ENCODE assay signal across 8 mouse cellular contexts in the genomic region with DNA sequence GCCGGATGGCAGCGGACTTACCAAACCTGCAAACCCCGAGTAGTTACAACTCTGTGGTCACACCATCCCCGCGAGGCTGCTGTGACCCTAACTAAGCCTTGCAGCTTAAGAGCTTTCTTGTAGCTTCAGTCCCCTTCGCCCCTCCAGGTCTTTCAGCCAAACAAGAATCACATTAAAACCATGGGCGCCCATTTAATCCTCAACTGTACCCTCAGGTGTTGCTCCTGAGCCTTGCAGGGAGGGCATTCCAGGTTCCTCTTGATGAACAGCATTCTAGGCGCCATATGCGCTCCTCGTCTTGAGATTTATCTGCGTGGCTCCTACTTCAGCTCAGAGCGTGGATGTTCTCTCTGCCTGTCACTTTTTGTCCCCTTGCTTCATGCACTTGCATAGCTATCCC. TPM values are rescaled to one million over a fixed set of nuclear protein-coding genes. Genes with fewer than 3 reads are reported as not detected.
A peak's percentile ranks its signal among the peaks of the same experiment; 100 is the strongest.
DNase-seq lines count a peak whose midpoint lies in the region; ATAC-seq and TF ChIP-seq lines count a peak whose summit lies in the region.

No protein-coding gene starts in this region.

- no peak for TF ChIP-seq EP300 in ES-Bruce4 (IDR thresholded peaks at IDR 0.05; ENCODE audit: insufficient read depth, low read depth, low read length)

- no peaks in the 10 kb centered on the region for H3K9me3 ChIP-seq in heart, embryonic 10.5 days
- no peaks in the 10 kb centered on the region for H3K9me3 ChIP-seq in ES-Bruce4 (replicated peaks; ENCODE audit: control insufficient read depth, insufficient read depth, low read length, poor library complexity, severe bottlenecking)
- H3K9me3 ChIP-seq in forebrain, postnatal 0 days (ENCODE audit: low read length): no peaks in the 10 kb centered on the region
- no peaks in the 10 kb centered on the region for H3K9me3 ChIP-seq in midbrain, embryonic 10.5 days (replicated peaks)

- H3K9ac ChIP-seq in ES-Bruce4 (ENCODE audit: low read depth, poor library complexity, severe bottlenecking): peak overlapping the region; percentile 83
- H3K9ac ChIP-seq in forebrain, postnatal 0 days: peak overlapping the region; percentile 68

- ATAC-seq in forebrain, postnatal 0 days: no peak
- ATAC-seq in CD4-positive, CD25-positive, alpha-beta regulatory T cell, adult 4 months: no peak

- H3K36me3 ChIP-seq in heart, embryonic 10.5 days: peaks cover 21% of the 10 kb centered on the region
- H3K36me3 ChIP-seq in ES-Bruce4 (ENCODE audit: control insufficient read depth, insufficient read depth, low read length, poor library complexity, severe bottlenecking): no peaks in the 10 kb centered on the region
- H3K36me3 ChIP-seq in forebrain, postnatal 0 days (ENCODE audit: insufficient read depth): peaks cover 15% of the 10 kb centered on the region
- peaks cover 34% of the 10 kb centered on the region for H3K36me3 ChIP-seq in midbrain, embryonic 10.5 days

- peak overlapping the region; percentile 70 for H3K4me2 ChIP-seq in forebrain, postnatal 0 days (ENCODE audit: low read depth)

- 10% methylated on average over 12 of the region's 12 CpGs for WGBS in heart, embryonic 10.5 days
- WGBS in forebrain, postnatal 0 days: 5% methylated on average over 12 of the region's 12 CpGs
- WGBS in midbrain, embryonic 10.5 days: 10% methylated on average over 12 of the region's 12 CpGs

- peaks cover 45% of the 10 kb centered on the region for H3K27me3 ChIP-seq in heart, embryonic 10.5 days (ENCODE audit: insufficient read depth, poor library complexity, severe bottlenecking)
- H3K27me3 ChIP-seq in ES-Bruce4 (ENCODE audit: control insufficient read depth, insufficient read depth, low read length, poor library complexity, severe bottlenecking): no peaks in the 10 kb centered on the region
- peaks cover 3% of the 10 kb centered on the region; the same call in 1 of the 2 replicates for H3K27me3 ChIP-seq in forebrain, postnatal 0 days (ENCODE audit: insufficient read depth, low read length)
- peaks cover 39% of the 10 kb centered on the region for H3K27me3 ChIP-seq in midbrain, embryonic 10.5 days (ENCODE audit: low read depth, poor library complexity, severe bottlenecking)

- TF ChIP-seq CTCF in ES-Bruce4 (IDR thresholded peaks at IDR 0.05; ENCODE audit: low read depth, low read length): no peak
- no peak for TF ChIP-seq CTCF in forebrain, postnatal 0 days (IDR thresholded peaks at IDR 0.05; ENCODE audit: low read depth)

- no peak for TF ChIP-seq POLR2A in ES-Bruce4 (IDR thresholded peaks at IDR 0.05; ENCODE audit: insufficient read depth, low read length)

- peak overlapping the region; percentile 33; the same call in 1 of the 2 replicates for H3K27ac ChIP-seq in heart, embryonic 10.5 days
- no peak overlapping the region for H3K27ac ChIP-seq in ES-Bruce4 (ENCODE audit: insufficient read depth, low read length)
- no peak overlapping the region for H3K27ac ChIP-seq in forebrain, postnatal 0 days (ENCODE audit: low read depth, low read length)
- H3K27ac ChIP-seq in midbrain, embryonic 10.5 days (replicated peaks): peak overlapping the region; percentile 84

- peaks cover 9% of the 10 kb centered on the region for H3K4me1 ChIP-seq in heart, embryonic 10.5 days
- H3K4me1 ChIP-seq in ES-Bruce4 (ENCODE audit: control insufficient read depth, insufficient read depth, low read length): peaks cover 7% of the 10 kb centered on the region
- 0 out of 2 replicates have a peak, but pooled peaks cover 5% of the 10 kb centered on the region for H3K4me1 ChIP-seq in forebrain, postnatal 0 days (ENCODE audit: insufficient read depth)
- peaks cover 23% of the 10 kb centered on the region for H3K4me1 ChIP-seq in midbrain, embryonic 10.5 days

- no peak for DNase-seq in heart, embryonic 10.5 days (ENCODE audit: low spot score)
- DNase-seq in heart, adult 18-20 months: no peak
- peak; percentile 39 for DNase-seq in forebrain, postnatal 0 days
- DNase-seq in midbrain, embryonic 10.5 days (ENCODE audit: low spot score): no peak
- no peak for DNase-seq in urinary bladder, postnatal 10 days (ENCODE audit: low spot score)
- DNase-seq in layer of hippocampus, postnatal 14 days (ENCODE audit: low spot score in 2 of 2): no peak

- H3K4me3 ChIP-seq in heart, embryonic 10.5 days: peak overlapping the region; percentile 66
- peak overlapping the region; percentile 86 for H3K4me3 ChIP-seq in ES-Bruce4 (ENCODE audit: low read depth, low read length)
- peak overlapping the region; percentile 62 for H3K4me3 ChIP-seq in forebrain, postnatal 0 days (ENCODE audit: low read depth, low read length)
- H3K4me3 ChIP-seq in midbrain, embryonic 10.5 days: peak overlapping the region; percentile 68

RNA-seq across cellular contexts. Expression of a gene that starts 1.3 kb away (rescaled TPM):
- polyA plus RNA-seq in heart, embryonic 10.5 days (2016; fragmentation: Nextera tagmentation; extraction: Ambion mirVana): 0.15 and 0.48 TPM in 2 replicates
- total RNA-seq in heart, adult 18-20 months (2021): not detected
- polyA plus RNA-seq in ES-Bruce4 (2011; ENCODE audit: insufficient read depth, insufficient read length, low read depth, missing spikeins): 0.85 and 1.7 TPM in 2 replicates
- 2.2 and 2.5 TPM in 2 replicates for total RNA-seq in forebrain, postnatal 0 days (2014; rRNA removed)
- 1.3 and 1.7 TPM in 2 replicates for polyA plus RNA-seq in forebrain, postnatal 0 days (2015; fragmentation: Nextera tagmentation; extraction: Ambion mirVana)
- polyA plus RNA-seq in midbrain, embryonic 10.5 days (2016; fragmentation: Nextera tagmentation; extraction: Ambion mirVana): 0.83 and 2.1 TPM in 2 replicates
- polyA plus RNA-seq in CD4-positive, CD25-positive, alpha-beta regulatory T cell, adult 4 months (2017; shearing (Covaris generic)): 1 to 10 TPM in 1 of 2 experiments, not detected in 1; 1.4 TPM
- 1 to 10 TPM; 1.5 TPM for total RNA-seq in layer of hippocampus, postnatal 14 days (2021)

RNA-seq across cellular contexts. Expression of a gene that starts 15.1 kb away (rescaled TPM):
- 112 and 113 TPM in 2 replicates for polyA plus RNA-seq in heart, embryonic 10.5 days (2016; fragmentation: Nextera tagmentation; extraction: Ambion mirVana)
- 10 to 100 TPM; 68.8 to 70.1 TPM for total RNA-seq in heart, adult 18-20 months (2021)
- polyA plus RNA-seq in ES-Bruce4 (2011; ENCODE audit: insufficient read depth, insufficient read length, low read depth, missing spikeins): 64.6 and 73.1 TPM in 2 replicates
- 71.6 and 73.2 TPM in 2 replicates for total RNA-seq in forebrain, postnatal 0 days (2014; rRNA removed)
- polyA plus RNA-seq in forebrain, postnatal 0 days (2015; fragmentation: Nextera tagmentation; extraction: Ambion mirVana): 94.3 and 97.6 TPM in 2 replicates
- 157 and 166 TPM in 2 replicates for polyA plus RNA-seq in midbrain, embryonic 10.5 days (2016; fragmentation: Nextera tagmentation; extraction: Ambion mirVana)
- 10 to 100 TPM; 85.0 to 99.0 TPM for polyA plus RNA-seq in CD4-positive, CD25-positive, alpha-beta regulatory T cell, adult 4 months (2017; shearing (Covaris generic))
- 10 to 100 TPM; 46.6 to 47.6 TPM for total RNA-seq in layer of hippocampus, postnatal 14 days (2021)

RNA-seq across cellular contexts. Expression of a gene that starts 16.4 kb away (rescaled TPM):
- polyA plus RNA-seq in heart, embryonic 10.5 days (2016; fragmentation: Nextera tagmentation; extraction: Ambion mirVana): 0.19 TPM in 1 of 2 replicates, not detected in the other
- under 1 TPM in 1 of 2 experiments, not detected in 1; 0.41 TPM for total RNA-seq in heart, adult 18-20 months (2021)
- 0.87 TPM in 1 of 2 replicates, not detected in the other for polyA plus RNA-seq in ES-Bruce4 (2011; ENCODE audit: insufficient read depth, insufficient read length, low read depth, missing spikeins)
- total RNA-seq in forebrain, postnatal 0 days (2014; rRNA removed): 0.69 and 3.7 TPM in 2 replicates
- polyA plus RNA-seq in forebrain, postnatal 0 days (2015; fragmentation: Nextera tagmentation; extraction: Ambion mirVana): 4.1 and 4.4 TPM in 2 replicates
- polyA plus RNA-seq in midbrain, embryonic 10.5 days (2016; fragmentation: Nextera tagmentation; extraction: Ambion mirVana): not detected in 2 replicates
- polyA plus RNA-seq in CD4-positive, CD25-positive, alpha-beta regulatory T cell, adult 4 months (2017; shearing (Covaris generic)): not detected
- total RNA-seq in layer of hippocampus, postnatal 14 days (2021): 1 to 10 TPM; 7.1 to 7.3 TPM

RNA-seq across cellular contexts. Expression of a gene that starts 19.6 kb away (rescaled TPM):
- polyA plus RNA-seq in heart, embryonic 10.5 days (2016; fragmentation: Nextera tagmentation; extraction: Ambion mirVana): not detected in 2 replicates
- not detected for total RNA-seq in heart, adult 18-20 months (2021)
- polyA plus RNA-seq in ES-Bruce4 (2011; ENCODE audit: insufficient read depth, insufficient read length, low read depth, missing spikeins): not detected in 2 replicates
- total RNA-seq in forebrain, postnatal 0 days (2014; rRNA removed): not detected in 2 replicates
- not detected in 2 replicates for polyA plus RNA-seq in forebrain, postnatal 0 days (2015; fragmentation: Nextera tagmentation; extraction: Ambion mirVana)
- not detected in 2 replicates for polyA plus RNA-seq in midbrain, embryonic 10.5 days (2016; fragmentation: Nextera tagmentation; extraction: Ambion mirVana)
- polyA plus RNA-seq in CD4-positive, CD25-positive, alpha-beta regulatory T cell, adult 4 months (2017; shearing (Covaris generic)): not detected
- total RNA-seq in layer of hippocampus, postnatal 14 days (2021): not detected

RNA-seq across cellular contexts. Expression of a gene that starts 19.8 kb away (rescaled TPM):
- not detected in 2 replicates for polyA plus RNA-seq in heart, embryonic 10.5 days (2016; fragmentation: Nextera tagmentation; extraction: Ambion mirVana)
- total RNA-seq in heart, adult 18-20 months (2021): not detected
- 0.32 TPM in 1 of 2 replicates, not detected in the other for polyA plus RNA-seq in ES-Bruce4 (2011; ENCODE audit: insufficient read depth, insufficient read length, low read depth, missing spikeins)
- total RNA-seq in forebrain, postnatal 0 days (2014; rRNA removed): 0.69 and 1.5 TPM in 2 replicates
- 0.62 and 1.3 TPM in 2 replicates for polyA plus RNA-seq in forebrain, postnatal 0 days (2015; fragmentation: Nextera tagmentation; extraction: Ambion mirVana)
- not detected in 2 replicates for polyA plus RNA-seq in midbrain, embryonic 10.5 days (2016; fragmentation: Nextera tagmentation; extraction: Ambion mirVana)
- not detected for polyA plus RNA-seq in CD4-positive, CD25-positive, alpha-beta regulatory T cell, adult 4 months (2017; shearing (Covaris generic))
- 1 to 10 TPM; 1.1 to 1.5 TPM for total RNA-seq in layer of hippocampus, postnatal 14 days (2021)

Comparison
In these comparisons a context has a peak if more than half of its experiments do, and no peak if none do; other contexts are left out.
1. H3K27ac ChIP-seq: peak in heart, embryonic 10.5 days (single experiment) and midbrain, embryonic 10.5 days (single experiment); none in ES-Bruce4 (single experiment) and forebrain, postnatal 0 days (single experiment).
2. Peak in every context shown above with its lines, with median percentiles within 50 percentile points of each other: H3K4me3 ChIP-seq.